Mouse (Mus musculus): ENCODE results near the gene Fdps. TPM values are rescaled to one million over a fixed set of nuclear protein-coding genes. Genes with fewer than 3 reads are reported as not detected.

The Fdps gene
- 2.5 and 4.7 TPM in 2 replicates for polyA plus RNA-seq (2012; ENCODE audit: low replicate concordance)

GRCm38 (mm10) chr3:89101812-89102494 lies at the start of gene Fdps:
Gene Fdps, minus strand, starts transcription at chr3:89101959.

DNA sequence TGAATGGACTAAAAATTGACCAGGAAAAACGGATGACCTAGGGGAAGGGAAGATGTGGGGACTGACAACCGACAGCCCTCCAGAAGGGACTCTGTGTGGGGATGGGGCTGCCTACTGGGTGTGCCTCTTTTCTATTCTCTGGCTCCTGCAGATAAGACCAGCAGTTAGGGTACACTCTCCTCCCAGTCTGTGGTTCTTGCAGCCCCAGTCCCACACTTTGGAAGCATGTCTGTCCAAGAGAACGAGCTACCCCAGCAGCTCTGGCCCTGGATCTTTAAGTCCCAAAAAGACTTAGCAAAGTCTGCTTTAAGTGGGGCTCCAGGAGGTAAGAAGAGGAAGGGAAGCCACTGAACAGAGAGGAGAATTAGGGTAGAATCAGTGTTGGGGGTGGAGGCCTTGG lies 34.2 kb upstream of the Fdps start, which contains the start of gene Pklr:
TSS of gene Pklr (plus strand) at position 185 of the 400 bp plus-strand sequence.

GRCm38 (mm10) chr3:89100811-89101210 lies 948 bp downstream of the Fdps start, which contains the start of gene Gm43738:
Gene Gm43738, minus strand, starts transcription at chr3:89101099.

GRCm38 (mm10) chr3:89093175-89093574 lies 8.6 kb downstream of the Fdps start, which contains the start of gene Rusc1:
Gene Rusc1, minus strand, starts transcription at chr3:89093311.

Other genes with a start within 250 kb of the Fdps start
- 9.5 and 15.9 TPM in 2 replicates for gene Msto1, start 188.0 kb downstream of the Fdps start, polyA plus RNA-seq (2012; ENCODE audit: low replicate concordance)
- 2.0 and 3.8 TPM in 2 replicates for gene Ash1l, start 151.3 kb downstream of the Fdps start, polyA plus RNA-seq (2012; ENCODE audit: low replicate concordance)
- 22.3 and 106 TPM in 2 replicates for gene Dap3, start 150.8 kb downstream of the Fdps start, polyA plus RNA-seq (2012; ENCODE audit: low replicate concordance)
- gene Rusc1, start 8.6 kb downstream of the Fdps start, polyA plus RNA-seq (2012; ENCODE audit: low replicate concordance): 12.2 and 18.4 TPM in 2 replicates
- 1.5 and 5.4 TPM in 2 replicates for gene Gm43738, start 860 bp downstream of the Fdps start, polyA plus RNA-seq (2012; ENCODE audit: low replicate concordance)
- 289 and 608 TPM in 2 replicates for gene Pklr, start 34.2 kb upstream of the Fdps start, polyA plus RNA-seq (2012; ENCODE audit: low replicate concordance)
- 0.42 and 0.53 TPM in 2 replicates for gene Hcn3, start 58.2 kb upstream of the Fdps start, polyA plus RNA-seq (2012; ENCODE audit: low replicate concordance)
- gene Clk2, start 62.8 kb upstream of the Fdps start, polyA plus RNA-seq (2012; ENCODE audit: low replicate concordance): 23.7 and 40.4 TPM in 2 replicates
- 198 and 209 TPM in 2 replicates for gene Scamp3, start 75.5 kb upstream of the Fdps start, polyA plus RNA-seq (2012; ENCODE audit: low replicate concordance)
- 55.0 and 89.5 TPM in 2 replicates for gene Fam189b, start 81.2 kb upstream of the Fdps start, polyA plus RNA-seq (2012; ENCODE audit: low replicate concordance)
- 5.4 and 6.8 TPM in 2 replicates for gene Gba, start 101.0 kb upstream of the Fdps start, polyA plus RNA-seq (2012; ENCODE audit: low replicate concordance)
- 0.07 and 0.12 TPM in 2 replicates for gene Thbs3, start 113.2 kb upstream of the Fdps start, polyA plus RNA-seq (2012; ENCODE audit: low replicate concordance)
- gene Mtx1, start 125.1 kb upstream of the Fdps start, polyA plus RNA-seq (2012; ENCODE audit: low replicate concordance): 448 and 636 TPM in 2 replicates
- gene Muc1, start 127.1 kb upstream of the Fdps start, polyA plus RNA-seq (2012; ENCODE audit: low replicate concordance): 0.77 TPM in 1 of 2 replicates, not detected in the other
- gene Krtcap2, start 144.0 kb upstream of the Fdps start, polyA plus RNA-seq (2012; ENCODE audit: low replicate concordance): 48.3 and 213 TPM in 2 replicates
- 2.6 and 5.4 TPM in 2 replicates for gene Trim46, start 144.3 kb upstream of the Fdps start, polyA plus RNA-seq (2012; ENCODE audit: low replicate concordance)
- gene Dpm3, start 157.4 kb upstream of the Fdps start, polyA plus RNA-seq (2012; ENCODE audit: low replicate concordance): 175 and 302 TPM in 2 replicates
- 10.0 and 13.3 TPM in 2 replicates for gene Slc50a1, start 168.6 kb upstream of the Fdps start, polyA plus RNA-seq (2012; ENCODE audit: low replicate concordance)
- 0.14 and 1.4 TPM in 2 replicates for gene Efna1, start 179.2 kb upstream of the Fdps start, polyA plus RNA-seq (2012; ENCODE audit: low replicate concordance)
- gene Efna3, start 221.0 kb upstream of the Fdps start, polyA plus RNA-seq (2012; ENCODE audit: low replicate concordance): not detected in 2 replicates
- gene Efna4, start 236.1 kb upstream of the Fdps start, polyA plus RNA-seq (2012; ENCODE audit: low replicate concordance): 0.39 and 0.50 TPM in 2 replicates
- gene Adam15, start 248.0 kb upstream of the Fdps start, polyA plus RNA-seq (2012; ENCODE audit: low replicate concordance): 28.1 and 30.7 TPM in 2 replicates